Mouse (Mus musculus) MEL (cell line): ENCODE measurements at regions not wholly inside any gene's neighbourhood (a gene's known extent, or its start where the extent isn't known, plus 50 kb on each side); places are given as distances from the start of the nearest gene placed in this dataset.

Experiments used
- DNase-seq: peaks from one replicate; pipeline ENCODE4 v3.0.0; 2011; ENCODE audit warnings: low read depth, low spot score
- H3K27ac ChIP-seq: 2 replicates; pipeline ENCODE4 v1.5.1; 2012; ENCODE audit warnings: low read depth, mild to moderate bottlenecking, control low read depth, low read length, moderate library complexity; ENCODE audit not compliant: control insufficient read depth
- H3K27me3 ChIP-seq, 2 experiments: fragments of 150-350 bp in 1 of 2; sonication (generic) in 1 of 2; 2 replicates each; pipeline ENCODE4 v1.6.1; 2012; ENCODE audit warnings: low read length in 2 of 2, mild to moderate bottlenecking in 2 of 2, improper control_type of control experiment in 1 of 2, moderate library complexity in 1 of 2; ENCODE audit not compliant: insufficient read depth in 2 of 2, control insufficient read depth in 1 of 2
- H3K36me3 ChIP-seq, 2 experiments: 2 replicates each; pipeline ENCODE4 v1.6.1; 2012 to 2014; ENCODE audit warnings: low read length in 2 of 2, improper control_type of control experiment in 1 of 2, inconsistent platforms in 1 of 2, mild to moderate bottlenecking in 1 of 2; ENCODE audit not compliant: insufficient read depth in 2 of 2, control insufficient read depth in 1 of 2
- H3K4me1 ChIP-seq, 2 experiments: fragments of 150-350 bp in 1 of 2; sonication (generic) in 1 of 2; 2 replicates each; pipeline ENCODE4 v1.6.1; 2012; ENCODE audit warnings: low read length in 2 of 2, improper control_type of control experiment in 1 of 2, mild to moderate bottlenecking in 1 of 2; ENCODE audit not compliant: insufficient read depth in 2 of 2, control insufficient read depth in 1 of 2
- H3K4me3 ChIP-seq, 2 experiments: fragments of 150-350 bp in 1 of 2; sonication (generic) in 1 of 2; 2 replicates each; pipeline ENCODE4 v1.5.1; 2012; ENCODE audit warnings: low read depth in 2 of 2, low read length in 2 of 2, mild to moderate bottlenecking in 2 of 2, moderate library complexity in 2 of 2, control low read depth in 1 of 2, improper control_type of control experiment in 1 of 2; ENCODE audit not compliant: control insufficient read depth in 1 of 2, insufficient read depth in 1 of 2
- H3K79me2 ChIP-seq: 2 replicates; pipeline ENCODE4 v1.6.1; 2012; ENCODE audit warnings: mild to moderate bottlenecking, low read length, moderate library complexity; ENCODE audit not compliant: control insufficient read depth, poor library complexity, insufficient read depth
- H3K9ac ChIP-seq: 2 replicates; pipeline ENCODE4 v1.6.1; 2012; ENCODE audit warnings: low read depth, mild to moderate bottlenecking, control low read depth, low read length, moderate library complexity; ENCODE audit not compliant: control insufficient read depth, poor library complexity, severe bottlenecking
- H3K9me3 ChIP-seq: fragments of 150-350 bp; sonication (generic); replicated peaks from 2 replicates; pipeline ENCODE4 v1.6.1; 2012; ENCODE audit warnings: mild to moderate bottlenecking, low read length, improper control_type of control experiment, moderate library complexity; ENCODE audit not compliant: insufficient read depth
- E2F4 ChIP-seq: IDR thresholded peaks from 2 replicates; pipeline ENCODE4 v1.6.1; 2011; ENCODE audit warnings: low read depth, low read length, improper control_type of control experiment, borderline replicate concordance
- ELF1 ChIP-seq: IDR thresholded peaks from 2 replicates; pipeline ENCODE4 v1.6.1; 2014; ENCODE audit warnings: low read depth, mild to moderate bottlenecking, inconsistent platforms, low read length, improper control_type of control experiment, moderate library complexity
- EP300 ChIP-seq, 2 experiments: IDR thresholded peaks; 2 replicates each; pipeline ENCODE4 v1.6.1; 2011; ENCODE audit warnings: improper control_type of control experiment in 2 of 2, low read length in 2 of 2, low read depth in 1 of 2, mild to moderate bottlenecking in 1 of 2
- HCFC1 ChIP-seq: IDR thresholded peaks from 2 replicates; pipeline ENCODE4 v1.6.1; 2012; ENCODE audit warnings: low read depth, mild to moderate bottlenecking, inconsistent platforms, low read length, improper control_type of control experiment, moderate library complexity
- JUND ChIP-seq: IDR thresholded peaks from 2 replicates; pipeline ENCODE4 v1.6.1; 2011; ENCODE audit warnings: low read depth, mild to moderate bottlenecking, improper control_type of control experiment, low read length
- MAX ChIP-seq: IDR thresholded peaks from 2 replicates; pipeline ENCODE4 v1.6.1; 2011; ENCODE audit warnings: low read length, improper control_type of control experiment
- NELFE ChIP-seq: IDR thresholded peaks from 2 replicates; pipeline ENCODE4 v1.6.1; 2011; ENCODE audit warnings: low read depth, low read length, improper control_type of control experiment
- NRF1 ChIP-seq: IDR thresholded peaks from 2 replicates; pipeline ENCODE4 v1.6.1; 2014; ENCODE audit warnings: low read depth, mild to moderate bottlenecking, inconsistent platforms, low read length, improper control_type of control experiment, moderate library complexity; ENCODE audit not compliant: poor library complexity, insufficient read depth, severe bottlenecking
- POLR2A ChIP-seq, 2 experiments: IDR thresholded peaks; 2 replicates each; pipeline ENCODE4 v1.6.1; 2011 to 2012; ENCODE audit warnings: low read length in 2 of 2, mild to moderate bottlenecking in 2 of 2, control low read depth in 1 of 2, improper control_type of control experiment in 1 of 2, low read depth in 1 of 2, moderate library complexity in 1 of 2; ENCODE audit not compliant: control insufficient read depth in 1 of 2, insufficient read depth in 1 of 2, poor library complexity in 1 of 2
- RAD21 ChIP-seq: IDR thresholded peaks from 2 replicates; pipeline ENCODE4 v1.6.1; 2011; ENCODE audit warnings: mild to moderate bottlenecking, low read depth, low read length, improper control_type of control experiment
- TAL1 ChIP-seq: IDR thresholded peaks from 2 replicates; pipeline ENCODE4 v1.6.1; 2012; ENCODE audit warnings: mild to moderate bottlenecking, inconsistent platforms, low read length, moderate library complexity, mixed read lengths
- TBP ChIP-seq: IDR thresholded peaks from 2 replicates; pipeline ENCODE4 v1.8.0; 2011; ENCODE audit warnings: low read depth, low read length, improper control_type of control experiment
- USF1 ChIP-seq: IDR thresholded peaks from 2 replicates; pipeline ENCODE4 v1.6.1; 2014; ENCODE audit warnings: low read depth, mild to moderate bottlenecking, inconsistent platforms, low read length, improper control_type of control experiment, moderate library complexity
- ZMIZ1 ChIP-seq: IDR thresholded peaks from 2 replicates; pipeline ENCODE4 v1.6.1; 2012; ENCODE audit warnings: low read depth, mild to moderate bottlenecking, inconsistent platforms, low read length, improper control_type of control experiment, moderate library complexity

- Histone ChIP-seq H3K9ac (no peak overlapping the region), H3K9me3 (no peaks in the 10 kb centered on the region), H3K79me2 (no peaks in the 10 kb centered on the region), H3K4me3 (no peak overlapping the region), H3K4me1 (no peaks in the 10 kb centered on the region), H3K27me3 (no peaks in the 10 kb centered on the region), H3K36me3 (no peaks in the 10 kb centered on the region), H3K27ac (no peak overlapping the region)
- no peak for DNase-seq
- no peak for TF ChIP-seq NELFE
- no peak for TF ChIP-seq E2F4
- TF ChIP-seq TAL1, result no peak
- no peak for TF ChIP-seq ELF1
- no peak for TF ChIP-seq HCFC1
- no peak for TF ChIP-seq TBP
- TF ChIP-seq EP300 (IDR thresholded peaks at IDR 0.05; ENCODE audit: low read depth in 1 of 2, low read length in 2 of 2), result no peak
- TF ChIP-seq, all 39 proteins: peak for 0
These were observed 349.0 kb downstream of the Tecrl start for GRCm38 (mm10) chr5:83006038-83006437.

DNA sequence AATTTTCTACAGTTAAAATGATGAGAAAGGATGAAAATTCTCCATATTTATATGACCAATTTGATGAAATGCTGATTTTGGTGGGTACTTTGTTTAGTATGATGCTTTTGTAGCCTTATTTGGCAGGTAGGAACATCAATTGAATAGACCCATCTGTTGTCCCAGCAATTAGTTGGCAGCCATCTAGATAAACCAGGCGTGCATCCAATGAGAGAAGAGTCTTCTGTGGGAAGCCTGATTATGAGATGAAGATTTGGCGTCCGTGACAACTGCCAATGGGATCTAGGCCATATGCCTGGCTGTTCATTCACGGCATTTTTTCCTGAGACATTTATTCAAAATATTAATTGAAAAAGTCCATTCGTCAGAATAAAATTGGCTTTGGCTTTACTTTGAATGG is 365.9 kb downstream of the Tecrl start:
- Histone ChIP-seq H3K4me3 (no peak overlapping the region), H3K27me3 (no peaks in the 10 kb centered on the region), H3K9me3 (no peaks in the 10 kb centered on the region), H3K9ac (no peak overlapping the region), H3K4me1 (no peaks in the 10 kb centered on the region), H3K36me3 (no peaks in the 10 kb centered on the region), H3K27ac (no peak overlapping the region), H3K79me2 (no peaks in the 10 kb centered on the region)
- no peak for TF ChIP-seq JUND
- TF ChIP-seq ZMIZ1, result no peak
- TF ChIP-seq, all 39 proteins: peak for 0
- no peak for DNase-seq

GRCm38 (mm10) chr5:82969315-82969714 is 385.7 kb downstream of the Tecrl start:
- Histone ChIP-seq H3K79me2 (no peaks in the 10 kb centered on the region), H3K27me3 (no peaks in the 10 kb centered on the region), H3K27ac (no peak overlapping the region), H3K9ac (no peak overlapping the region), H3K9me3 (no peaks in the 10 kb centered on the region), H3K36me3 (no peaks in the 10 kb centered on the region), H3K4me3 (no peak overlapping the region), H3K4me1 (no peaks in the 10 kb centered on the region)
- no peak for DNase-seq
- TF ChIP-seq USF1 (no peak), NRF1 (no peak), RAD21 (no peak), POLR2A (IDR thresholded peaks at IDR 0.05; ENCODE audit: control insufficient read depth in 1 of 2, insufficient read depth in 1 of 2, low read depth in 1 of 2, low read length in 2 of 2, poor library complexity in 1 of 2) (no peak), MAX (no peak)
- TF ChIP-seq, all 39 proteins: peak for 0
